Comparison of ENCODE assay signal across 15 mouse cellular contexts in genomic region chr1:170339943-170340342, GRCm38 (mm10). TPM values are rescaled to one million over a fixed set of nuclear protein-coding genes. Genes with fewer than 3 reads are reported as not detected.
"Had no signal": no experiment of that assay in that cellular context is flagged by ENCODE, and none has a peak within 500 bp of the region (broad histone marks: within the 10 kb centered on the region; RNA-seq: fewer than 3 reads in every experiment).

No protein-coding gene starts in this region.

- DNase-seq: lung, adult 18-20 months; lung, embryonic 14.5 days; lung, postnatal 10 days; lung, postnatal 4 days; retina, postnatal 1 day; right cerebral cortex, adult 18-20 months; right cerebral cortex, postnatal 25 days; right cerebral cortex, postnatal 4 days; spleen, adult 18-20 months; thymus, adult 18-20 months; thymus, postnatal 14 days; thymus, postnatal 36 days had no signal

- ATAC-seq: midbrain, embryonic 13.5 days; midbrain, embryonic 15.5 days had no signal

RNA-seq across cellular contexts. Expression of gene Spata46, which starts 31.3 kb away (rescaled TPM):
- total RNA-seq: midbrain, postnatal 0 days had no signal
